Mouse (Mus musculus) kidney, postnatal 14 days (tissue): ENCODE data around the gene Acat3.
"Not testable (repeated sequence)": the region's sequence is repeated elsewhere in the genome, so short reads cannot be mapped to it uniquely, and the experiment has no call there.

ENCODE experiments used
- DNase-seq: peaks from one replicate; pipeline ENCODE4 v3.0.0; 2022; ENCODE audit warnings: mixed read lengths

The Acat3 gene

DNA sequence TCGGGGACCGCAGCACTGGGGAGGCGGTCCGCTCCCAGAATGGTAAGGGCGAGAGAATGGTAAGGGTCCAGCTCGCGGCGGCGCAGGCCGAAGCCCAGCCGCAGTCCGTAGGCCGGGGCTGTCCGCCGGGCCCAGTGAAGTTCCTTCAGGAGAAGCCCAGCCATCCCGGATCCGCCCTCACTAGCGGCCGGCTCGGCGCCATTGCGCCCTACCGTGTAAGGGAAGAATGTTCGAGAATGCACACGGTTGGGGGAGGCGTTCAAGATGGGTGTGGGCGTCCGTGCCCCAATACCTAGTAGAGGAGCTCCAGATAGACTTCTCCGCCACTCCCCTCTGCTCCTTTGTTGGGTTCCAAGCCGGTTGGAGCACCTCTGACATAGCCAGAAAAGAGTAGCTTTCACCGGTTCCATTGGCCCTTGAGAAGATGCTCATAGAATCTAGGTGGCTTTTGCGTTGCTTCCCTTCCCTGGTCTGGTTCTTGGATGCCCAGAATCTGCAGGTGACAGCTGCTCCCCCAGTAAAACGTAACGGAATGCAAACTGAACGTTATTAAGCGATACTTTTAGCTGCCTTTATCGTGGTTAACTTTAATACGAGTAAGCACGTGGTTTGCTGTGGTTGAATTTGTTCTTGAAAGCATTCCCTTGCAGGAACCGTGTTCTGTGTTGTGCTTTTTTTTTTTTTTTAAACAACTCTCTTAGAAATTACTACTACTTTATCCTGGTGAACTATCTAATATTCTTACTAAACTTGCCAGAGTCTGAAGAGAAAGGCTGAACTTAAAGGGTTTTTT is 23.6 kb downstream of the Acat3 start:
- DNase-seq, result no peak

DNA sequence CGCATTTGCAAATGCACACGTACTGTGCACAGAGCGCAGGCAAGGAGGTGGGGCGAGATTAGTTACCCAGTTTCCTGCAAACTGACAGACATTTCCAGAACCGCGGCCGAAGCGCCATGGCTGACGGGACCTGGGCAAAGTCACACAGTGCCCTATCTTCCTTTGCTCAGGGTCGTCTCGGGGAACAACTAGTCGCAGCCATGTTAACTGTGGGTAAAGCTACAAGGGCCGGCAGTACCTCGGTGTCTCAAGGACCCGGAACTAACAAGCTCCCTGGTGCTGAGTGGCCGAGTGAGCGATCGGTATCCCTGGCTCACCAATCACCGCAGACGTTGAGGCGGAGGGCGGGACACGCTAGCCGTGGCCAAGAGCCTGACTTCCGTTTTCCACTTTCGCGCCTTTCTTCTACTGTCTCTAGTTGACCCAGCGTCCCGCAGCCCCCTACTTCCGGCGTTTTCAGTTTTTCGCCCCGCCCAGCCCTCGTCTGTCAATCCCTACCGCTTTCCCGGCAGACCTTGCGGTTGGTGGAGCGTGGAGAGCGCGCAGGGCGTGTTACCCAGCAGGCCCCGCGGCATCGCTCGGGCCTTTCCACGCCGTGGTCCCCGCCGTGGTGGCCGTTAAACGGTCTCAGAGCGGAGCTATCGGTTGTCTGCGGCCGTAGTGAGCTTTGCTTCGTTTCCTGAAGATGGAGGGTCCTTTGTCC is 24.4 kb downstream of the Acat3 start, which contains the start of gene Mrpl18:
TSS of gene Mrpl18 (minus strand) at position 465 of the 703 bp plus-strand sequence.
- peak; percentile 100 for DNase-seq

DNA sequence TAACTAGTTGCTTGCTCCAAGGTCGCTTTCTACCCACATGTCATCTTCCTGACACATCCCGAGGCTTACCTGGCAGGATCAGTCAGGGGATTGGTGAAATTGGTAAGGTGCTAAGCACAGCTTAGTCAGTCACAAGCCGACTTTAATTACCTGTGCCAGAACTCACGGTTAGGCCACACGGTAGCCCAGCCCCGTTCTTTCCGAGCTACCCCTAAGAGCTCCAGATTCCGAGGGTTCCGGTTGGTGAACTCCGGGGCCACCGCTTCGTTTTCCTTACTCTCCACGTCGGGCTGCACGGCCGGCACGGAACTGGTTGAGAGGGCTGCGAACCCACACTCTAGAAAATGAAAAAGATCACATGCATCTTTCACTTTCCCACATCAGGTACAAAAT is 24.9 kb downstream of the Acat3 start, which contains the start of gene Tcp1:
TSS of gene Tcp1 (plus strand) at position 214 of the 393 bp plus-strand sequence.
- DNase-seq, result no peak

DNA sequence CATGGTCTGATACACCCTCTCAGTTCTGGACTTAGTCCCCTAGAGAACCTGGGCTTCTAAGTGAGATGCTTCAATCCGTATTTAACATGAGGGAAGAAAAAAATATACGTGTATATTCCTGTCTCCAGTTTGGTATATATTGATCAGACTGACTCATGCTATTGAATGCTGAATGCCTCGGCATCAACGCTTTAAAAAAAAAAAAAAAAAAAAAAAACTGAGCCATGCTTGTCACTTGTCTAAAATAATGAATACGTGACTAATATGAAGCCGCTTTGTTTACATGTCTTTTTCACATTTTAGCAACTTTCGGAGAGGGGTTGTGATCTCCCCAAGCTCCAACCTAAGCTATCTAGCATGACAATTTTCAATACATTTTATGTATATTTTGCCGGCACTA is 30.0 kb downstream of the Acat3 start:
- DNase-seq, result no peak

DNA sequence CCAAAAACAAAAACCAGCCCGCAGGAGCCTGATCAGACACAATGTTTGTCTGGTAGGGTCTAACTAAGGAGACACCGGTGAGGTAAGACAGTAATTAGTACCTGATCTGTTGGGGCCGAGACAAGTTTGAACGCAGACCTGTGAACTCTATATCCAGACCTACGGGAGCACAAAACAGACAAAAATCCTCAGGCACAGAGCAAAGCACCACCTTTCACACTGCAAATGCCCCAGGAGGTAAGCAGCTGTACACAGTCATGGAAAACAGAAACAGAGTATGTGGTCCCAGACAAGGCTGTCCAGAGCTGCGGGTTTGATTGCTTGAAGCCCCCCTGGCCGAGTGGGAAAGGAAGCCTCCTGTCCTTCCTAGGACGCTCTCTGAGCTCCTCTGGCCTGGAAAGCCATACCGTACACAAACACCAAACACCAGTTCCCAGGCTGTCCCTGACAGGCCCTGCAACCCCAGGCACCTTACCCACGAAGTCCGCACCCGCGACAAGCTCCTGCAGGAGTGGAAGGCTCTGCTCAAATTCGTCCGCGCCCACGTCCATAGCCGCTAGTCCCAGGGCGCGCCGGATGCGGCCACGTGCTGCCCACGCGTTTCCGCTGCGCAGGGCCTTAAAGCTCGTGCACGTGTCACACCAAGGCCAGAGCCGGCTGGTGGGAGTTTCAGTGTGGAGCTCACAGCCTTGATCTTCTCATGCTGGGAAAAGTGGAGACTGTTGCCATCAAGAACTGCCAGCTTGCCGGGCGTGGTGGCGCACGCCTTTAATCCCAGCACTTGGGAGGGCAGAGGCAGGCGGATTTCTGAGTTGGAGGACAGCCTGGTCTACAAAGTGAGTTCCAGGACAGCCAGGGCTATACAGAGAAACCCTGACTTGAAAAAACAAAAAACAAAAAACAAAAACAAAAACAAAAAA is 30.8 kb downstream of the Acat3 start, which contains the start of gene Pnldc1:
TSS of gene Pnldc1 (minus strand) at position 870 of the 920 bp plus-strand sequence.
- no peak for DNase-seq

DNA sequence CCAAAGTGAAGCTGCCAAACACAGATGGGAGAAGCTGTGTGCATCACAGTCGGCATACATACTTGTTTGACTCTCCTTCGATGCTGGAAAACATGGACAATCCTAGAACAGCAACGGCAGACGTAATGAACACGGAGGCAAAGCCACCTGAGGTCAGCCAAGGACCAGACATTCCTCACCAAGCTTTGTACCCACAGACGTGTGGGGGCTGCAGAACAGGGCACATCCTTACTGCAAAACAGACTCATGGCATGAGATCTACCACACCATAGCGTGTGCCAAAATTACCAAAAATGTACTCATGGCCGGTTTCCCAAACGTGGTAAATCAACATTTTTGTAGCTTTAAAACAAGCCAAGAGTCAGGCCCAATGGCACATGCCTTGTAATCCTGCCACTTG is 34.0 kb downstream of the Acat3 start:
- no peak for DNase-seq

DNA sequence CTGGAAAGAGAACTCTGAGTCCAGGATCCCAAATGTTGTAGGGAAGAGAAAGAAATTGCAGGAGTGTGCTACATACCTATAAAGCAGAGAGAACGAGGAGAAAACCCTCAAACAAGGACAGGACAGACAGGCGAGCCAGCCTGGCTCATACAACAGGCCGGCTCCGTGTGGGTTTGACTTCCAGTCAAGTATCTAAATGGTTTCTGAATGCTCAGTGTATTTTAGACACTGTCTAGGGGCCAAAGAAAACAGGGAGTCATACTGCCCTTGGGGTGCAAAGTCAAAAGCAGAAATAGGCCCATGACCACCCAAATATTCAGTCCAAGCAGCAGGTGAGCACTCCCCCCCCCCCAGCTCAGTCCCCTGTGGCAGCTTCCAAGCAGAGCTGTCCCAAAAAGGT is 34.6 kb downstream of the Acat3 start:
- no peak for DNase-seq

DNA sequence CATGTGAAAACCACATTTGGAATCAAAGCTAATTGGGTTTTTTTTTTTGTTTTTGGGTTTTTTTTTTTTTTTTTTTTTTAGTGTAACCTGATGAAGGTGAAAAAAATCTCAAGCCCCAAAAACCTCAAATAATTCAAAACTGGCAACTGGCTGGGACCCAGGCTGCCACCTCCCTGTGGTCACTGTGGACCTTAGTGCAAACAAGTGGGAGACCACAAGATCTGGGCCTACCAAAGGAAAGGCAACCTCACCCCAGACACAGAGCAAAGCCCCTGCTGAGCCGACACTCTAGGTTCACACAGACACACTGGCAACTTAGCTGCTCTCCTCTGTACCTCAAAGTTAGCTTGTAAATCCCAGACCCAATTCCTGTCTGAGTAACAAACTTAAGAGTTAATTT is 36.1 kb downstream of the Acat3 start:
- DNase-seq, result no peak

DNA sequence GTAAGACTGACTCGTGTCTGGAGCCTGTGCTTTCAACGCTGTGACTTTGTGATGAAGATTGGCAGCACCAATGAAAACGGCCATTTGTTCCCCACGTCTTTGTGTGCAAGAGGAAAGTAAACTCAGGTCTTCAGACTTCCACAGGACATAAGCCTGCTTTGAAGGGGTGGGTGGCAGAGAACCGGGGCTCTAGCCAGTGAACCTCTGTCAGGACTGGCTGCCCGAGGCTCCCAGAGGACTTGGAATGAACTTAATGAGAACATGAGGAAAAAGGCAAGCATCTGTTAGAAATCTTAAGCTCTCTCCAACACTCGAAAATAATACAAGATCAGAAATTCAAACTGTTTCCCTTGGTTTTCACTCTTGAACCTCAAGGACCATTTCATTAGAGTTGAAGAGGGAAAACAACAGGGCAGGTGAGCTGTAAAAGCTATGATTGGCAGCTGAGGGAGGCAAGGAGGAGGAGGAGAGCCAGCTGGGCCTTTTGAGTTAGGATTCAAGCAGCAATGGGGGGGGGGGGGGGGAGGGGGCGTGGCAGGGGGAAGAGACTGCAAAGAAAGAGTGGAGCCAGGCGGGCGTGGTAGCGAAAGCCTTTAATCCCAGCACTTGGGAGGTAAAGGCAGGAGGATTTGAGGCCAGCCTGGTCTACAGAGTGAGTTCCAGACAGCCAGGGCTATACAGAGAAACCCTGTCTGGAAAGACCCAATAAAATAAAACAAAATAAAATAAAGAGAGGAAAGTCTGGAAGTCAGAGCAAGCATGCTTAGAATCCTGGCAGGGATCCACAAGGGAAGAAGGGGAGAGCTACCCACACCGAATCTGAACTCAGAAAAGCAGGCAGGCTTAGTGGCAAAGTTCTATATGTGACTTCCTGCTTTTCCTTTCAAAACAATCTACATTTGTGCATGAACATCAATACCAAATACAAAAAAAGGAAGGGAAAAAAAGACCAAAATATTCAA is 36.7 kb downstream of the Acat3 start:
- DNase-seq, result no peak

DNA sequence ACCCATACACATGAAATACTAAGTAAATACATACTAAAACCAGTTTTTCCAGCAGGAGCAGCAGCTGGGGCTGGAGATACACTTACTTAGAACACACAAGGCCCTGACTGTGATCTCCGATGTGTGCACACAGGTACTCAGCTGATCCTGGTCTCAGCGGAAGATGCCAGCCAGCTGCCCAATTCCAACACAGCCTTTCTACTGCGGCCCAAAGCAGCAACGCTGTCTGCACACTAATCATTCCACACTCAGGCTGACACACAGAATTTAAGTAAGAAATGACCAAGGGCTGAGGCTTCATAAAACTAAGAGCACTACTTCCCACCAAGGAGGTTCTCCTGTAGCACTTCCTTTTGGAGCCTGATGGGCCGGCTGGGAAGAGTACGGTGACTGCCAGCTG is 38.1 kb downstream of the Acat3 start:
- no peak for DNase-seq

DNA sequence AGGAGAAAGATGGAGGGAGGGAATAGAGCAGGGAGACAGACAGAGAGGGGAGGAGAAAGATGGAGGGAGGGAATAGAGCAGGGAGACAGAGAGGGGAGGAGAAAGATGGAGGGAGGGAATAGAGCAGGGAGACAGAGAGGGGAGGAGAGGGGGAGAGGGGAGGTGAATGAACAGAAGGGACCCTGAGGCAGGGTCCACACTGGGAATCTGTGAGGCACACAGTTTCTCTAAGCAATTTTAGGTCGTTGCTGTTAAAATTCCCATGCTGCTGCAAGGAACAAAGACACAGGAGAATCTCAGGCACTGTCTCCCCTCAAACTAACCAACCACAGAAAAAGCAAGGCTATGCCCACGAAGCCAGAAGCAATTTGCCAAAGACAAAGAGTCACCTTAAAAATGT is 41.8 kb downstream of the Acat3 start:
- DNase-seq, result not testable (repeated sequence)

DNA sequence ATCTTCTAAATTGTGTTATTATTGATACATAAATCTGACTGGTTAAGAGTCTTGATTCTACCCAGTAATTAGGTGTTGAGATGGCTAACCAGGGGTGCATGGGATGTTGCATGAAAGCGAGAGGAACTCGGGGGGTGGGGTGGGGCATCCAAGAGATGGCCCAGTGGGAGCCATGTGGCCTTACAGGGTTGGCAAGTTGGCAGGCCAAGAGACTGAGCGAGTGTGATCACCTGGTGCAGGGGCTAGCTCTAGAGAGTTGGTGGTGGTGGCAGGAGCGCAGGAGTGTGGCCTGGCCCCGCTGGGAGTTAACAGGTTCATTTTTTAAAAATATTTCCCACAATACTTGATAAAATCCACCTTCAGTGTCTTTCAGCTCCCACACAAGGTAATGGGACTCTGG is 42.7 kb downstream of the Acat3 start:
- DNase-seq, result no peak

DNA sequence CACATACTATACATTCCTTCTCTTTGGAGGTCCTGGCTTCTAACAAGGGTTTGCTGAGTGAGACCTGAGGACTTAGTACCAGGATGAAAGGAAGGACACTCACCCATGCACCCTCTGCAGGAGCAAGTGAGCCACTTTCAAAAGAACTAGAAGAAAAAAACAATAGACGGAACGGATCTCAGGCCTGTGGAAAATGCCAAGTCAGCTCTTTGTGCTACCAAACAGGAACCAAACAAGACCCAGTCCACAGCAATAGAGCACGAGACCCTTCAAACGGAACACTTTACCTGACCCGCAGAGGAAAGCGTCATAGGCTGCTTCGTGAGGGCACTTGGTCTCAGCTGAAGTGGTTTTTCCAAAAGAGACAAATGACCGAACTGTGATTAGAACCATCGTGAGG is 48.4 kb downstream of the Acat3 start:
- DNase-seq, result no peak

DNA sequence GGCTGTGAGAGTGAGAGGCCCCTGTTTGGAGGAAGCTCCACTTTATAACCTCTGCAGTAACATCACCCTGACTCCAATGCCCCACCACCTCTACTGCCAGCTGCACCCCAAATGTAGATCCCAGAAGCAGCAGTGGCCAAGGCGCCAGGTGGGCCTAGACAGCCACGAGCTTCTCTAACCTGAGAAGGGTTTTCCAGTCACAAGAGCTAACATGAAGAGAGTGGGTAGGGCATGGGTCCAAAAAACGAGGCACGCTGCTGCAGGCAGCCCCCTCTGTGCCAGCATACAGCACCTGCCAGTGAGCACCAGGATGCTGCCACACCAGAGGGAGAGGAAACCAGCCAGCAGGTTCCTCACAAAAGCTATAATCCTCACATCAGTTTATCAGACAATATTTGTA is 49.3 kb downstream of the Acat3 start:
- DNase-seq, result no peak

DNA sequence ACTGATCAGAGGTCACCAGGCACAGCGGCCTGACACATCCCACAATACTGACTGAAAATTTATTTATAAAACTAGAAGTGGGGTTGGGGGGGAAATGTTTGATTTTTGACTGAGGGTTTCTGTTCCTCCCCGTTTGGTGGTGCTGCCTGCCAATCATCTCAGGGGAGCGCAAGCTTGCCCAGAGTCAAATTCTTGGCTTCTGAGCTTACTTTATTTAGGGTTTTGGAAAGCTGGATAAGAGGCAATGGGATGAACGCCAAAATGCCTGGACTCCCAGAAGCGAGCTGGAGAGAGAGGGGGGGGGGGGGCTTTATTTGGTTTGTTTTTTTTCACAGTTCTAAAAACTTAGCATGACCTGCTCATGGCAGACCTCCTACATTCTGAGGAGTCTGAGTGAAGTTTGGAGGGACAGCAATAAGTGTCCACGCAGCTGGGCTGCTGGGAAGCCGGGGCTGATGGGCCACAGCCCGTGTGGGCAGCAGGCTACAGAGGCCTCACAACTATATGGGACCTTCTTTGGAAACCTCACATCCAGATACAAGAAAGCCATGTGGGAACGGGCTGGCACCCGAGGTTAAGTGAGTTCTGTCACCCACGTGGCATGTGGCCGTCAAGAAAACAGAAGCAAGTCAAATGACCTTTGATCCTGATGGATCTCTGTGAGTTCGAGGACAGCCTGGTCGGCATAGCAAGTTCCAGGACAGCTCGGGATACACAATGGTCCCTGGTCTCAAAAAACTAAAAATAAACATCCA is 53.2 kb downstream of the Acat3 start:
- peak; percentile 20 for DNase-seq

DNA sequence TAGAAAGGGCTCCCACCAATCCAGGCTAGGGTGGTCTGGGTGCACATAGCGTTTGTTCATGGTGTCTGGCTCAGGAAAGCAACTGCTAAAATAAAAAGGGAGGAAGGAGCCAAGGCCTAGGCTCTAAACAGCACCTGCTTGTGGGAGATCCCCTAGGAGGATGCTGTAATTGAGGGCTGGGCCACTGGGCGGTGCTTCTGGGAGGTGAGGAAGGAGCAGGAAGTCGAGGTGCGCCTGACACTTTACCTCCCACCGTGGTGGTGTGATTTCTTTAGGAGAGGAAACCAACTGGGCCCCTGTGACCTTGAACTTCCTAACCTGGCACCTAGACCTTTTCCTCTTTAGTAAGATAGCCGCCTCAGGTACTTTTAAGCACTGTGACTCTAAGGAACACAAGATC is 53.8 kb downstream of the Acat3 start:
- DNase-seq, result no peak

DNA sequence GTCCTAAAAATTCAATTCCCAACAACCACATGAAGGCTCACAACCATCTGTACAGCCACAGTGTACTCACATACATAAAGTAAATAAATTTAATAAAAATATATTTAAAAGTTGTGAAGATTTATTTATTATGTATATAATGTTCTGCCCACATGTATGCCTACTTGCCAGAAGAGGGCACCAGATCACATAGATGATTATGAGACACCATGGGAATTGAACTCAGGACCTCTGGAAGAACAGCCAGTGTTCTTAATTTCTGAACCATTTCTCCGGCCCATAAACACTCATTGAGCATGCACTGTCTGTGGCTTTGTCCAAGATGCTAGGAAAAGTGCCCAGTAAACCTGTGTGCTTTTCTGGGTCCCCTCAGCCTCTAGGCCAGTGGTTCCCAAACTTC is 59.2 kb downstream of the Acat3 start:
- DNase-seq, result no peak

DNA sequence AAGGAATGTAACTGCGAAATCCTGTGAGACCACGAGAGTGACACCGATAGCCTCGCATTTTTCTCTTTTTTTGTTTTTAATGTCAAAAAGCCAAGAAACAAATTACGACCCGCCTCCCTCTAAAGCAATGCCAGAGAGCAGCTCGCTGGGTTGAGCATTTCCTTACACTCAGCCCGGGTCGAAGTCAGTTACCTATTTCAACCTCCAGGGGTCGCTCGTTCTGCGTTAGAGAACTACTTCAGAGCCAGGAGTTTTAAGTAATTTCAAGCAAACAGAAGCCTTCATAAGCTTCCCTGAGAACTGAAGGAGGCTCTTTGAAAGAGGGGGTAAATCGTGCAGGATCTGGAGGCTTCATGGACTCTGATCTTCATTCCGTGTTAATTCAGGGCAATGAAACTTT is 60.2 kb downstream of the Acat3 start:
- peak; percentile 90 for DNase-seq

DNA sequence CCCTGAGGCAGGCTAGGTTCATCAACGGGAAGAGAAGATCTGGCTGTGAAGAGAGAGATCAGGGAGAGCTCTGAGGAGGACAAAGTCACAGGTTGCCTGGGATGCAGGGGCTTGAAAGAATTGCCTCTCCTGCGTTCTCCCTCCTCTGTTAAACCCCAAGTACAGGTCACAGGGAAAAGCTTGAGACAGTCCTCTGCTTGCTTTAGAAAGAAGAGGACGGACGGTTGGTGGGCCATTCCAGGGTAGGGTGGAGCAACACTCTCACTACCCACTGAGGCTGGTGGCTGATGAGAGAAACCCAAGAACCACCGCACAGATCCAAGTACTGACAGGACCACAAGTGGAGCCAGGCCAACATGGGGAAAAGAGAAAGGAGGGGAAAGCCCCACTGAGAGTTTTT is 64.7 kb downstream of the Acat3 start, which contains the start of gene Mrgprh:
TSS of gene Mrgprh (plus strand) at position 301 of the 400 bp plus-strand sequence.
- no peak for DNase-seq
